In genomic region chr4:142037897-142038296, GRCm38 (mm10) we compare ENCODE assay signal across 26 mouse cellular contexts. TPM values are rescaled to one million over a fixed set of nuclear protein-coding genes. Genes with fewer than 3 reads are reported as not detected.
DNase-seq lines count a peak whose midpoint lies in the region; ATAC-seq lines count a peak whose summit lies in the region.
"Had no signal": no experiment of that assay in that cellular context is flagged by ENCODE, and none has a peak within 500 bp of the region (broad histone marks: within the 10 kb centered on the region; RNA-seq: fewer than 3 reads in every experiment).

No protein-coding gene starts in this region.

- H3K9me3 ChIP-seq in heart, embryonic 11.5 days (replicated peaks; ENCODE audit: control insufficient read depth, low read length): no peaks in the 10 kb centered on the region
- H3K9me3 ChIP-seq in heart, embryonic 12.5 days (replicated peaks): no peaks in the 10 kb centered on the region
- no peaks in the 10 kb centered on the region for H3K9me3 ChIP-seq in neural tube, embryonic 15.5 days (replicated peaks)
- H3K9me3 ChIP-seq: forebrain, embryonic 12.5 days; heart, embryonic 15.5 days; hindbrain, embryonic 13.5 days; liver, embryonic 13.5 days; midbrain, embryonic 10.5 days had no signal

- no peak overlapping the region for H3K4me2 ChIP-seq in heart, embryonic 11.5 days
- no peak overlapping the region for H3K4me2 ChIP-seq in heart, embryonic 12.5 days
- H3K4me2 ChIP-seq in neural tube, embryonic 15.5 days: no peak overlapping the region
- H3K4me2 ChIP-seq: forebrain, embryonic 12.5 days; heart, embryonic 15.5 days; hindbrain, embryonic 13.5 days; liver, embryonic 13.5 days; lung, embryonic 14.5 days had no signal

- no peak overlapping the region for H3K9ac ChIP-seq in heart, embryonic 11.5 days (ENCODE audit: low read depth, low read length)
- H3K9ac ChIP-seq in heart, embryonic 12.5 days: no peak overlapping the region
- no peak overlapping the region for H3K9ac ChIP-seq in neural tube, embryonic 15.5 days (replicated peaks)
- H3K9ac ChIP-seq: forebrain, embryonic 12.5 days; heart, embryonic 15.5 days; hindbrain, embryonic 13.5 days; liver, embryonic 13.5 days; lung, embryonic 14.5 days had no signal

- H3K36me3 ChIP-seq in heart, embryonic 11.5 days (ENCODE audit: control insufficient read depth, insufficient read depth, low read length): peaks cover 3% of the 10 kb centered on the region; the same call in 1 of the 2 replicates
- H3K36me3 ChIP-seq in heart, embryonic 12.5 days: peaks cover 18% of the 10 kb centered on the region; the same call in 1 of the 2 replicates
- H3K36me3 ChIP-seq in neural tube, embryonic 15.5 days: no peaks in the 10 kb centered on the region
- H3K36me3 ChIP-seq: forebrain, embryonic 12.5 days; hindbrain, embryonic 13.5 days; midbrain, embryonic 10.5 days had no signal

- 52% methylated on average over 4 of the region's 4 CpGs for WGBS in heart, embryonic 11.5 days (ENCODE audit: insufficient replicate concordance)
- WGBS in heart, embryonic 12.5 days: 49% methylated on average over 4 of the region's 4 CpGs
- WGBS in neural tube, embryonic 15.5 days: 70% methylated on average over 4 of the region's 4 CpGs

- no peak overlapping the region for H3K4me3 ChIP-seq in heart, embryonic 11.5 days (ENCODE audit: low read depth, low read length)
- no peak overlapping the region for H3K4me3 ChIP-seq in heart, embryonic 12.5 days
- no peak overlapping the region for H3K4me3 ChIP-seq in neural tube, embryonic 15.5 days (replicated peaks)
- H3K4me3 ChIP-seq: forebrain, embryonic 12.5 days; gastrocnemius, adult 2 months; heart, embryonic 15.5 days; hindbrain, embryonic 13.5 days; left cerebral cortex, adult 2 months; liver, embryonic 13.5 days; midbrain, embryonic 10.5 days had no signal

- peaks cover 23% of the 10 kb centered on the region for H3K4me1 ChIP-seq in heart, embryonic 11.5 days (ENCODE audit: control insufficient read depth, insufficient read depth, low read length)
- H3K4me1 ChIP-seq in heart, embryonic 12.5 days (replicated peaks): peaks cover 46% of the 10 kb centered on the region
- no peaks in the 10 kb centered on the region for H3K4me1 ChIP-seq in neural tube, embryonic 15.5 days
- H3K4me1 ChIP-seq: forebrain, embryonic 12.5 days had no signal

- H3K27me3 ChIP-seq in heart, embryonic 11.5 days (ENCODE audit: control insufficient read depth, insufficient read depth, low read length): no peaks in the 10 kb centered on the region
- H3K27me3 ChIP-seq in heart, embryonic 12.5 days (replicated peaks): no peaks in the 10 kb centered on the region
- H3K27me3 ChIP-seq in neural tube, embryonic 15.5 days (replicated peaks): no peaks in the 10 kb centered on the region
- H3K27me3 ChIP-seq: forebrain, embryonic 12.5 days; heart, embryonic 15.5 days; hindbrain, embryonic 13.5 days had no signal

- no peak overlapping the region for H3K27ac ChIP-seq in heart, embryonic 11.5 days (ENCODE audit: low read depth, low read length)
- H3K27ac ChIP-seq in heart, embryonic 12.5 days (ENCODE audit: poor library complexity, severe bottlenecking): no peak overlapping the region
- H3K27ac ChIP-seq in neural tube, embryonic 15.5 days (replicated peaks): no peak overlapping the region
- H3K27ac ChIP-seq: forebrain, embryonic 12.5 days; gastrocnemius, adult 2 months; heart, embryonic 15.5 days; hindbrain, embryonic 13.5 days; liver, embryonic 13.5 days; midbrain, embryonic 10.5 days had no signal

- 0 out of 2 replicates have a peak, but pooled peaks have one; percentile 33 for ATAC-seq in heart, embryonic 11.5 days (replicated peaks; ENCODE audit: insufficient number of reproducible peaks, low FRiP score, low TSS enrichment)
- ATAC-seq in heart, embryonic 12.5 days (ENCODE audit: insufficient number of reproducible peaks, low FRiP score): no peak
- ATAC-seq in neural tube, embryonic 15.5 days (ENCODE audit: low FRiP score): no peak
- peak; percentile 36; the same call in 1 of the 2 replicates for ATAC-seq in granulocyte monocyte progenitor cell, adult 5-6 weeks (replicated peaks; ENCODE audit: poor library complexity, severe bottlenecking)
- ATAC-seq: midbrain, embryonic 16.5 days had no signal

- peak; percentile 39 for DNase-seq in neural tube, embryonic 10.5 days (ENCODE audit: extremely low spot score, low spot score)
- peak; percentile 56 for DNase-seq in mesoderm, embryonic 11.5 days (ENCODE audit: low read depth, low spot score)
- no peak for DNase-seq in urinary bladder, postnatal 36 days (ENCODE audit: low spot score in 2 of 2)
- DNase-seq in cerebellum, adult 9-11 months: no peak
- DNase-seq: adrenal gland, postnatal 25 days; cerebellum, adult 9-10 months; gastrocnemius, adult 2 months; heart, postnatal 36 days; kidney, adult 11 months; liver, embryonic 13.5 days; lung, embryonic 14.5 days; lung, postnatal 4 days; thymus, adult 18-20 months; thymus, postnatal 4 days had no signal

RNA-seq across cellular contexts. Expression of gene Fhad1, which starts 23.0 kb away (rescaled TPM):
- 3.8 and 7.1 TPM in 2 replicates for polyA plus RNA-seq in heart, embryonic 11.5 days (2014; fragmentation: Nextera tagmentation; extraction: Ambion mirVana)
- polyA plus RNA-seq in heart, embryonic 12.5 days (2016; fragmentation: Nextera tagmentation; extraction: Ambion mirVana): 3.9 and 4.8 TPM in 2 replicates
- polyA plus RNA-seq in neural tube, embryonic 15.5 days (2015; fragmentation: Nextera tagmentation; extraction: Ambion mirVana): 4.5 and 4.8 TPM in 2 replicates
- not detected in 2 replicates for total RNA-seq in granulocyte monocyte progenitor cell, adult 5-6 weeks (2014; fragmentation: Nextera tagmentation)
- total RNA-seq in granulocyte monocyte progenitor cell, adult 5-6 weeks (2017): 0.39 TPM in 1 of 2 replicates, not detected in the other
- total RNA-seq: common myeloid progenitor, adult 5-6 weeks; gastrocnemius, adult 2 months; heart, postnatal 36 days; neutrophil, adult 5-6 weeks had no signal

RNA-seq across cellular contexts. Expression of gene Tmem51, which starts 46.2 kb away (rescaled TPM):
- polyA plus RNA-seq in heart, embryonic 11.5 days (2014; fragmentation: Nextera tagmentation; extraction: Ambion mirVana): 21.9 and 23.4 TPM in 2 replicates
- polyA plus RNA-seq in heart, embryonic 12.5 days (2016; fragmentation: Nextera tagmentation; extraction: Ambion mirVana): 28.3 and 29.6 TPM in 2 replicates
- polyA plus RNA-seq in neural tube, embryonic 15.5 days (2015; fragmentation: Nextera tagmentation; extraction: Ambion mirVana): 5.9 and 11.0 TPM in 2 replicates
- 0.41 TPM in 1 of 2 replicates, not detected in the other for total RNA-seq in granulocyte monocyte progenitor cell, adult 5-6 weeks (2014; fragmentation: Nextera tagmentation)
- total RNA-seq in granulocyte monocyte progenitor cell, adult 5-6 weeks (2017): 1.1 TPM in 1 of 2 replicates, not detected in the other

Comparison
In these comparisons a context has a peak if more than half of its experiments do, and no peak if none do; other contexts are left out.
1. ATAC-seq: peak in heart, embryonic 11.5 days (single experiment) and granulocyte monocyte progenitor cell, adult 5-6 weeks (single experiment); none in heart, embryonic 12.5 days (single experiment) and neural tube, embryonic 15.5 days (single experiment).
2. DNase-seq: peak in neural tube, embryonic 10.5 days (single experiment) and mesoderm, embryonic 11.5 days (single experiment); none in urinary bladder, postnatal 36 days (0 of 2) and cerebellum, adult 9-11 months (single experiment).